Mouse (Mus musculus): Measurements from ENCODE around the gene Polr1e. TPM values are rescaled to one million over a fixed set of nuclear protein-coding genes. Genes with fewer than 3 reads are reported as not detected.
A peak's percentile ranks its signal among the peaks of the same experiment; 100 is the strongest.
"Not testable (repeated sequence)": the region's sequence is repeated elsewhere in the genome, so short reads cannot be mapped to it uniquely, and the experiment has no call there.

The Polr1e gene
- total RNA-seq, 2 experiments from 2014 or later: 21.0 to 25.9 TPM

GRCm38 (mm10) chr4:45000001-45000400 is 18.4 kb upstream of the Polr1e start:
- ATAC-seq (ENCODE audit: poor library complexity, severe bottlenecking): no peak

GRCm38 (mm10) chr4:45005452-45005851 is 12.9 kb upstream of the Polr1e start:
- no peak for ATAC-seq (ENCODE audit: poor library complexity, severe bottlenecking)

- no peak for ATAC-seq (ENCODE audit: poor library complexity, severe bottlenecking)
Observed at GRCm38 (mm10) chr4:45010806-45011415, 7.5 kb upstream of the Polr1e start.

GRCm38 (mm10) chr4:45011581-45012104 is 6.7 kb upstream of the Polr1e start:
- ATAC-seq (ENCODE audit: poor library complexity, severe bottlenecking): no peak

DNA sequence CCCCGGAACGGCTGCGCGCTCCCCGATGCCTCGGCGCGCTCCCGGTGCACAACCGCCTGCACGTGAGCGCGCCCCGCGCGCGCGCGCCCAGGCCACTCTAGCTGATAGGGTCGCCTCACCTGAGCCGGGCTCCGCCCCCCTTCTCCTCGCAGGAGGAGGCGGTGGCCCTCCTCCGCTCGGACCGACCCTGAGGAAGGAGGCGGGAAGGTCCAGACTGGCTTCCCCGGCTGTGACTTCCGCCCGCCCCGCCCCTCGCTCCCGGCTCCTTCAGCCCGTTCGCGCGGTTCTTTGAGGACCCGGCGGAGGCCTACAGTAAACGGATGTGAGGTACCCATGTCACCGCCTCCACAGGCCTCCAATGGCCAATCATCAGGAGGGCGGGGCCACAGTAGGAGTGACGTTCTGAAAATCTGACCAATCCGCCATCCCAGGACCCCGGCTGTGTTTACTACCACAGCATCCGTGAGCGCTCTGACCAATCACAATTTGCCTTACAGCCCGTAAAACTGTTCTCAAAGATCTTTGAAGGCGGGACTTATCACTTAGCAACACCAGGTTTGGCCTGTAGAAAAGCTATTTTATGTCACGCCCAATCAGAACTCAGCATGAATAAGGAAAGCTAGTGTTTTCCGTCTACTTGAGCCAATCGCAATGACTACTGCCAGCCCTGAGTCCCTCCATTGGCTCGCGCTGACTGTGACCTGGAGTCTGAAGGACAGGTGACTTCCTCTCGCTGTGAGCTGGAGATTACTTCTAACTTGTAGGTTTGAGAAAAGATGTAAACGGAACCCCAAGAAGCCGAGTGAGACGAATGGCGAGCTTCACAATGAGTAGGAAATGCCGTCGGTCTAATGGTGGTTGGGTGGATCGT is 6.0 kb upstream of the Polr1e start, which contains the start of gene Zbtb5:
Gene Zbtb5 (minus strand): TSS at position 308 of the 871 bp plus-strand sequence.
- peak; percentile 84 for ATAC-seq (ENCODE audit: poor library complexity, severe bottlenecking)

DNA sequence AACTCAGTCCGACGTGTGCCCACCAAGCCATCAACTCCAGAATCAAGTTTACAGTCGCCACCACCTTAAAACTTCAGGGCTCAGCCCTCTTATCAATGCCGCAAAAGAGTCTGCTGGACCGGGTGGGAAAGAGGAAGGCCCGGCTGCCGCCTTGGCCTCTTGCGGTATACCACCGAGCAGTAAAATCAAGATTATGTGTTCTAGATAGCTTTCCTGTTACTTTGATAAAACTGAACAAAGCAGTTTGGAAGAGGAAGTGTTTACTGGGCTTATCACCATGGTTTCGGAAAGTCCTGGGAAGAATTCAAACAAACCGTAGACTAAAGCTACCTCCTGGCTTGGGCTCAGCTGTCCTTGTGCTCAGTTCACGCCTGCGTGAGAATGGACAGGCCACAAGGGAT is 5.4 kb upstream of the Polr1e start:
- ATAC-seq (ENCODE audit: poor library complexity, severe bottlenecking): peak; percentile 22

DNA sequence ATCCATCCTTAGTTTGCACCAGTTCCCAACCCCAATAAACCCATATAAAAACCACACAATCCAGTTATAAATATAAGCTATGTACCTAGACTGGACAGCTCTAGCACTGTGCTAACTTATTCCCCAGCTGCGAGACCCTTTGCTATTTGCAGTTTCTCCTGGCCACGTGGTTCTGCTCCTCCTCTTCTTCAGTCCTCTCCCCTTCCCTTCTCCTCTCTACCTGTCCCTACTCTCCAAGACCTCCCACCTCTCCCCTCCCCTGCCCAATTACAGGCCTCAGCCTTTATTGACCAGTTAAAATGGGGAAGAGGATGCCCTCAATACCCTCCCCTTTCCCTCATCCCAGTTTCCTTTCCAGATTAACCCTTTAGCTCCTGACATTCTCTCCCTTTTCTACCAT is 4.8 kb upstream of the Polr1e start:
- ATAC-seq (ENCODE audit: poor library complexity, severe bottlenecking): no peak

GRCm38 (mm10) chr4:45015615-45016014 is 2.8 kb upstream of the Polr1e start:
- no peak for ATAC-seq (ENCODE audit: poor library complexity, severe bottlenecking)

- ATAC-seq (ENCODE audit: poor library complexity, severe bottlenecking): peak; percentile 4; the same call in 1 of the 2 replicates
Observed at GRCm38 (mm10) chr4:45019009-45019408, 626 bp downstream of the Polr1e start.

DNA sequence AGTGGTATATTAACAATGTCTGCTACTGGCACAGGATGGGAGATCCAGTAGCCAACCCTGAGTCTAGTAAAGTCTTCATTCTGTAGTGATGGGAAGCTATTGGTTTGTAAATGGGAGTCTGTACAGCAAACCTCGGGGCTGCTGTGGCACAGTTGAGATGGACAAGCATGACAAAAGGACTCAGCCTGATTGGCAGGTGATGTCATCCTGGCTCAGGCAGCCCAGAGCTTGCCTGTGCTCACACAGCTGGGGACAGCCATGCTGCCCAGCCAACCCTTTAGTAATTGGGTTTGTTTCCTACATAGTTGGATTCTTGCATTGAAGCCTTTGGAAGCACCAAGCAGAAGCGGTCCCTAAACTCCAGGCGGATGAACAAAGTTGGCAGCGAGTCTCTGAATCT is 8.1 kb downstream of the Polr1e start:
- ATAC-seq (ENCODE audit: poor library complexity, severe bottlenecking): no peak

- ATAC-seq (ENCODE audit: poor library complexity, severe bottlenecking): no peak
Observed at GRCm38 (mm10) chr4:45032586-45032985, 14.2 kb downstream of the Polr1e start.

DNA sequence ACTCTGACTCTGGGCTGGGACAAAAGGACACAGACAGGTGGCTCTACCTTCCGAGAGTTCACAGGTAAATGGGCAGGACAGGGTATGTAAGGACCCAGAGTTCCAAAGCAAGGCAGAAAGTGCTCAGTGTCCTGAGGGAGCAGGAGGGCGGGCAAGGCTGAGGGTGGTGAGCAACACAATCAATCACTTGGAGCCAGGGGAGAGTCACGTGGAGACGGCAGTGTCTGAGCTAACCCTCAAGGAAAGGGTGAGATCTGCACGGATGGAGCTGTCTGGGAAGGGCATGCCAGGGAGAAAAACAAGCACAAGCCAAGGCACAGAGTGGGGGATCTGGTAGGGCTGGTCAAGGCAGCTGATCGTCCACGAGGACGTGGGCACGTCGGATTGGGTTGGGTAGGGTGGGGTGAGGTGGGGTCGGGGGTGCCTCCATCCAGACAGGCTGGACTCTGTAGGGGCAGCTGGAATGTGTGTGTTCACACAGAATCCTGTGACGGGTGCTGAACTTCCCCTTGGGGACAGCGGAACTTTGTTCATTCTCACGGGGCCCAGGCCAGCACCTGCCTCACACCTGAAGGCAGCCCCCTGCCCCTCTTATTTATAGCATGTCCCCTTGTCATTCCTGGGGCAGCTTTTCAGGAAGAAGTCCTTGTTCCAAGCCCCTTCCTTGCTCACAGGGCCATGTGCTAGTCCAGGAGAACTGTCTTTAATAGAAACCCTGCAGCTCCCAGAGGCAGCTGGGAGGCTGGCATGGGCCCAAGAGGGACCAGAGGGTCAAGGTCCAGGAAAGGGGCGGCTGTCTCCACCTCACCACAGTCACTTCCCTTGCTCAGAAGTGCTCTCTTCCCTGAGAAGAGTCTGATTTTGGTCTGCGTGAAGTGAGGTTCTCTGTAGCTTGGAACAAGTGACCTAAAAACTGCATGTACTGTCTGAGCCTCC is 16.6 kb downstream of the Polr1e start:
- no peak for ATAC-seq (ENCODE audit: poor library complexity, severe bottlenecking)

DNA sequence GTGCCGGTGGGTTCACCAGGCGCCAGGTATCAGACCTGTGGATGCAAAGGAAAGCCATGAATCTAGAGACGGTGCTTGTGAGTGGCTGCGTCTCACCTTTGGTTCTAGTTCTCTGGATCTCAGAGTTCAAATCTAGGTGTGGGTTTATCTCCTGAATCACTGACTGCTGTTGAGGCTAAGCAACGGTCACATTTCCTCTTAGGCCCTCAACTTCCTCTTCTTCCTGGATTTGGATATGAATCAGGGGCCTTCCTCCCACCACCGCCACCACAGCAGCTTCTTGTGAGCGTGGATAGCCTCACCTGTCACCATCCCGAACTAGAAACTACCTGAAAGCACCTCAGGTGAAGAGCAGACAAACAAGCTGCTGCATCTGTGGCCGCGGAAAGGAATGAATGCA is 17.7 kb downstream of the Polr1e start:
- ATAC-seq (ENCODE audit: poor library complexity, severe bottlenecking): peak; percentile 57; the same call in 1 of the 2 replicates

- ATAC-seq (ENCODE audit: poor library complexity, severe bottlenecking): no peak
Observed at GRCm38 (mm10) chr4:45036571-45036970, 18.2 kb downstream of the Polr1e start.

GRCm38 (mm10) chr4:45037455-45038410 is 19.4 kb downstream of the Polr1e start:
- ATAC-seq (ENCODE audit: poor library complexity, severe bottlenecking): no peak

DNA sequence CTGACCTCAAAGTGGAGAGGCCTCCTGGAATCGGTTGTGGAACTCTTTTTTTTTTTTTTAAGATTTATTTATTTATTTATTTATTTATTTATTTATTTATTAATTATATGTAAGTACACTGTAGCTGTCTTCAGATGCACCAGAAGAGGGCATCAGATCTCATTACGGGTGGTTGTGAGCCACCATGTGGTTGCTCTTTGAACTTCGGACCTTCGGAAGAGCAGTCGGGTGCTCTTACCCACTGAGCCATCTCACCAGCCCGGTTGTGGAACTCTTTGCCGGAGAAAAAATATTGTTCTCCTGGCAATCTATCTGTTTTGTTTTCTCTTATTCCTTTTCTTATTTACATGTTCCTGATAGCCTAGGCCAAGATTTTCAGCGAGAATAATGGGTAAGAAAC is 20.5 kb downstream of the Polr1e start:
- ATAC-seq (ENCODE audit: poor library complexity, severe bottlenecking): not testable (repeated sequence)

DNA sequence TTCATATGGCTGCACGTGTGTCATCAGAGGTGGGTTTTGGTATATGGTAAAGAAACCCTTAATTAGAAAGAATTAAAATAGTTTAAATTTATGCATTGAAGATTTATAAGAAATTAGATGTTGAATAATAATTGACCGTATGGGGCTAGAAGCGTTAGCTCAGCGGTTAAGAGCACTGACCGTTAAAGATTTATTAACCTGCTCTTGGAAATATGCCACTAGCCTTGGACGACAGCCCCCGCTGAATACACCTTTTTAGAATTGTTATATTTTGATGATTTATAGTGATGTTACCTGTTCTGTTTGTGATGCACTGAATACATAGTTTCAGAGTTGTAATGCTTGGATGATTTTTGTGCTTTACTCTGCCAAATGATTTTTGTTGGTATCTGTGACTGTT is 21.2 kb downstream of the Polr1e start:
- not testable (repeated sequence) for ATAC-seq (ENCODE audit: poor library complexity, severe bottlenecking)

DNA sequence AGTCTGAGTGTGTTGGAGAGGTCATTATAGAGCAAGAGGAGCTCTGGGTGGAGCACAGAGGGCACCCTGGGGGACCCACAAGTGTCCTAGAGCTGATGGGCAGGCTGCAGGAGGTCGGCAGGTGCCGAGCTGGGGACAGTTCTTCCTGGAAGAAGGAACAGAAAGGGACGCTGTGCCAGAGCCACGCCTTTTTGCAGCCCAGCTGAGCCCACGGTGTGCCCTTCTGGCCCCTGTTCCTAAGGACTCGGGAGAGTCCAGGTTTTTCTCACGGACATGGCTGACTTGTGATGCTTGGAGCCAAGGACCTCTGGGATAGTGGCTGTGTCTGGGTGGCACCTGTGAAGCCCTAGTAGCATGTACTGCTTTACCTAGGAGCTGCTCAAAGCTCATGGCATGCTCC is 22.4 kb downstream of the Polr1e start:
- no peak for ATAC-seq (ENCODE audit: poor library complexity, severe bottlenecking)

DNA sequence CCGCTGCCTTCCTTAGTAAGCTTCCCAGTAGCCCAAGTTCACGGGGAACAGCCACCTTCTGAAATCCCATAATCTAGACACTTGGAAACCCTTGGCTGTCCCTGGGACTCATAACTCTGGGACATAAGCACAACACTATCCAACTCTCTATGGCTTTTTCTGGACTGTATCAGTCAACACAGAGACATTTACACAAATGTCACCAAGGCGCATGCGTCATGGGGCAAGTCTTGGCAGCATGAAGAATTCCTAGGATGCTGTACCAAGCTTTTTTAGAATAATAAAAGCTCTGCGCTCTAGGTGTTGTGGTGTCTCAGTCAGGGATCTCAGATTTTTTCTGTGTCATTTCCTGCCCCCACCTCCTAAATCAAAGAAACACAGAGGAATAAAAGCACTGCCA is 28.3 kb downstream of the Polr1e start:
- no peak for ATAC-seq (ENCODE audit: poor library complexity, severe bottlenecking)

Measured in megakaryocyte, adult 5-6 weeks (primary cell).